Mouse (Mus musculus): ENCODE data around the gene Prg3.

- TF ChIP-seq CTCF (IDR thresholded peaks at IDR 0.05; ENCODE audit: extremely low read depth, insufficient read depth, low read length) (no peak), POLR2A (IDR thresholded peaks at IDR 0.05; ENCODE audit: extremely low read depth, insufficient read depth, low read length) (no peak)
Measured at GRCm38 (mm10) chr2:85030989-85031388, 43.0 kb downstream of the Prg3 start.

All from cortical plate, adult 2 months (tissue).